Mouse (Mus musculus) cerebellum, postnatal 36 days (tissue): ENCODE data around the gene Otop3.

ENCODE experiments used
- DNase-seq, 2 experiments: peaks; one replicate each; pipeline ENCODE4 v3.0.0; 2021 to 2022; ENCODE audit warnings: mixed read lengths in 2 of 2

Gene Otop3

GRCm38 (mm10) chr11:115334531-115334930, at the start of gene Otop3:
Gene Otop3 (plus strand): TSS chr11:115334731.
- DNase-seq, result no peak

GRCm38 (mm10) chr11:115285282-115285681, 49.2 kb upstream of the Otop3 start:
- no peak for DNase-seq

GRCm38 (mm10) chr11:115286201-115286993, 48.1 kb upstream of the Otop3 start:
- peak in 1 of 2 experiments; percentile 7 for DNase-seq

- DNase-seq, result peak in 1 of 2 experiments; percentile 6
Observed at GRCm38 (mm10) chr11:115287386-115287785, 47.1 kb upstream of the Otop3 start.

- no peak for DNase-seq
Observed at GRCm38 (mm10) chr11:115288305-115288704, 46.2 kb upstream of the Otop3 start.

- DNase-seq, result peak in 1 of 2 experiments; percentile 15
Observed at GRCm38 (mm10) chr11:115289885-115290284, 44.6 kb upstream of the Otop3 start.

- DNase-seq, result no peak
Observed at GRCm38 (mm10) chr11:115290314-115290713, 44.2 kb upstream of the Otop3 start.

GRCm38 (mm10) chr11:115290919-115291318, 43.6 kb upstream of the Otop3 start:
- DNase-seq, result peak in 1 of 2 experiments; percentile 8

GRCm38 (mm10) chr11:115291503-115291902, 43.0 kb upstream of the Otop3 start:
- no peak for DNase-seq

GRCm38 (mm10) chr11:115292631-115293375, 41.7 kb upstream of the Otop3 start:
- DNase-seq, result no peak

GRCm38 (mm10) chr11:115295939-115296338, 38.6 kb upstream of the Otop3 start:
- no peak for DNase-seq

- peak; percentile 68 to 72 for DNase-seq
Observed at GRCm38 (mm10) chr11:115296471-115297210, 37.9 kb upstream of the Otop3 start.

- DNase-seq, result peak; percentile 83 to 88
Observed at GRCm38 (mm10) chr11:115297214-115297826, 37.2 kb upstream of the Otop3 start, which contains the start of gene Fads6. Gene Fads6 (minus strand): TSS chr11:115297663.

- no peak for DNase-seq
Observed at GRCm38 (mm10) chr11:115298160-115298559, 36.4 kb upstream of the Otop3 start.

- DNase-seq, result no peak
Observed at GRCm38 (mm10) chr11:115300745-115301144, 33.8 kb upstream of the Otop3 start.

- no peak for DNase-seq
Observed at GRCm38 (mm10) chr11:115301351-115301750, 33.2 kb upstream of the Otop3 start.

- no peak for DNase-seq
Observed at GRCm38 (mm10) chr11:115303167-115303566, 31.4 kb upstream of the Otop3 start.

GRCm38 (mm10) chr11:115306863-115307262, 27.7 kb upstream of the Otop3 start, which contains the start of gene Otop2:
Gene Otop2 (plus strand): TSS chr11:115307163.
- DNase-seq, result no peak

- no peak for DNase-seq
Observed at GRCm38 (mm10) chr11:115308781-115309180, 25.8 kb upstream of the Otop3 start.

- no peak for DNase-seq
Observed at GRCm38 (mm10) chr11:115314249-115314648, 20.3 kb upstream of the Otop3 start.

- DNase-seq, result no peak
Observed at GRCm38 (mm10) chr11:115317204-115317603, 17.3 kb upstream of the Otop3 start.

GRCm38 (mm10) chr11:115318245-115319027, 16.1 kb upstream of the Otop3 start:
- DNase-seq, result no peak
